Mouse (Mus musculus): ENCODE measurements around the gene Myl4.

The Myl4 gene

DNA sequence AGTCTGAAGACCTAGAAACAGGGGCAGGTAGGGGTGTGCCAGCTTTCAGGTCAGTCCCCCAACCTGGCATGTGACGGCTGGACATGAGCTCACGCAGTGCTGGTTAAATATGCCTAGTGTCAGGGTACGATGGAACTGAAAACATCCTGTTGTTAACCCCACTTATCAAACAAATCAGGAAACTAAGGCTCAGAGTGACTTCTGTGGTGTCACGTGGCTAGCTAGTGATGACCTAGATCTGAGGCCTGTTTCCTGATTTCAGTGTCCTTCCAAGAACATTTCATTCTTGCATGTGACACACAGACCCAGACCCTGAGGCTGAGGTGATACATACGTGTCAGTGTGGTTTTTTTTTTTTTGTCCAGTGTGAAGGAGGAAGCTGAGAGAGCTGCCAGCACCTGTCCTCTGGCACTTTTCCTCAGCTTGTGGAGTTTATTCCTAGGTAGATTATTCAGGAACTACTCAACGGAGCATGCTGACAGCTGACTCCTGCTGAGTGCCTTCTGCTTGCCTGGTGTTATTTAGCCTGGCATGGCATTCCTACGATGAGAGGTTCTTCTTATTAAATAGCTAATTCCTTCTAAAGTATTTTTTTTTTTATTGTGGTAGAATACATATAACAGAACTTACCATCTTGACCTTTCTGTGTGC is 79.8 kb downstream of the Myl4 start:
- no peak for DNase-seq (ENCODE audit: low spot score in 2 of 2)

DNA sequence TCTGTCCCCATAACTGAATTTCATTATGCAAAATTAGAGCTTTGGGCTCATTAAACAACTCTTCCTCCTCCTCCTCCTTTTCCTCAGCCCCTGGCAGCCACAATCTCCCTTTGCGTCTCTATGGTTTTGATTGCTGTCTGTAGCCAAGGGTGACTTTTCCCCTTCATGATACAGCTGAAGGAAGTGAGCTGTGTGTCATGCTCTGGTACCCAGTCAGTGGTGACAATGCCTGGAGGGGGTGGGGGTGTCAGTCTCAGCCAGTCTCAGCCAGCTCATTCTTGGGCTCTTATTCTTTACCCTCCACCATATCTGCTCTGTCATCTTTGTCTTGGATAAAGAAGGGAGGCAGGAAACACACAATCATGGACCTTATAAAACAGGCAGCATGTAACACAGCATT is 80.8 kb downstream of the Myl4 start:
- no peak for DNase-seq (ENCODE audit: low spot score in 2 of 2)

- DNase-seq (ENCODE audit: low spot score in 2 of 2) = peak; percentile 53 to 76
Measured at GRCm38 (mm10) chr11:104637010-104637409, 86.5 kb downstream of the Myl4 start.

GRCm38 (mm10) chr11:104638006-104638405 is 87.5 kb downstream of the Myl4 start:
- DNase-seq (ENCODE audit: low spot score in 2 of 2) = no peak

DNA sequence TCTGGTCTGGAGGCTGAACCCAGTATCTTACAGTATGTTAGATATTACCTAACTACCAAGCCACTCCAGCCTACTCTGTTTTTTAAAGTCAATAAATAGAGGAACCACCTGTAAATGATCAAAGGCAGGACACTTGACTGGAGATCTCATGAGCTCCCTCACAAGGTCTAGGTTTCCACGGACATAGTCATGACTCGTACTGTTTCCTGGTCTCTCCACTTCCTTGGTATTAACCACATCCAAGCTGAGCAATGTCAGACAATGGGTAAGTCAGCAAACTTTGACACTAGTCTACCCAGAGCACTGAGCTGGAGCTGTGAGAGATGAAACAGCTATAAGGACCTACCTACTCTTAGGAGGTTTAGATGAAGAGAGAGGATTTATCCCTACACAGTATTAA is 88.4 kb downstream of the Myl4 start:
- DNase-seq (ENCODE audit: low spot score in 2 of 2) = no peak

DNA sequence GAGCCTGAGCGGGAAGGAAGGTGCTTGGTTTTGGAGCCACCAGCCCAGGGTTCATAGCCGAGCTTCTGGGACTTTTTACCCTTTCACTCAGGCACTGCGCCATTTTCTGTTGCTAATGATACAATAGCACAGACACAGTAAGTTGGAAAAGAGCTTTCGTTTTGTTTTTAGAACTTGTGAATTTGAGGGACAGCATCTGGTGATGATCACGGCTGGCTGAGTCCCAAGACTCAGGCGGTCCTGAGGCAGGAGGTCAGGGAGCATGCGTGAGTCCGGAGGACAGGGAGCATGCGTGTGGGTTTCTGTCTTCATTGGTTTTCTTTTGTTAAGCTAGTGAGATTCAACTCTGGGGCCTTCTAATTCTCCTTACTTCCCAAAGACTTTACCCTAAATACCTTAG is 89.2 kb downstream of the Myl4 start:
- no peak for DNase-seq (ENCODE audit: low spot score in 2 of 2)

DNA sequence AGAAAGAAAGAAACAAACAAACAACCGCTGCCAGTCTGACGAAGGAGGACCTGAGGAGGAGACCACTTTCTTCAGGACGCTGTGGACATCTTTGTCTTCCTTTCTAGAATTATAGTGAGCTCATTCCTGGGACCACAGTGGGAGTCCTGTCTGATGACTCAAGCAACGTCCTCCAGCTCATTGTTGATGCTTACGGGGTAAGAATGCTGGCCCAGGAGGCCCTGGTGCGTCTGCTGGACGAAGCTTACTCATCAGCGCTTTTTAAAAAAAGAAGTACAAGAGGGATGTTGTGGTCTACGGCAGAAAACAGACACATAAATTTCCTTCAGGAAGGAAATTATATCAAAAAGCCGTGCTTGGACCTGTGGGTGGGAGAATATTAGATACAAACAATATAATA is 90.4 kb downstream of the Myl4 start:
- DNase-seq (ENCODE audit: low spot score in 2 of 2) = no peak

DNA sequence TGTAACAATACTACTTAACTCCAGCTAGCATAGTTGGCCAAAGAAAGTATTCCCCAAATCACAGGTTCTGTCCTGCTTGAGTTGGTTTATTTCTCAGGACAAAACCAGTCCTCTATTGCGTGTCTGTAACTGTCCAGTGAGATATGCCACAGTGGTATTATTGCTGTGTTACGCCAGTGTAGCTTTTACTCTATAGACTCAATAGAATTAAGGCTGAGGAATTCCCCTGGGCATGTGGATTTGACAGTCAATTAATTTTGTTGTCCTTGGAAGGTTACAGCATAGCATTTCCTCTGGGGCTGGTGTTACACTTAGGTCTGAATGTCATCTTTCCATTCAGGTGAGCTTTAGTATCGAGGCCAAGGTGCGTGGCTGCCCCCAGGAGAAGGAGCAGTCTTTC is 92.8 kb downstream of the Myl4 start:
- no peak for DNase-seq (ENCODE audit: low spot score in 2 of 2)
